Mouse (Mus musculus) hindbrain, embryonic 12.5 days (tissue): Measurements from ENCODE around the gene Plvap. TPM values are rescaled to one million over a fixed set of nuclear protein-coding genes. Genes with fewer than 3 reads are reported as not detected.

Experiments used
- ATAC-seq: fragments of 200-750 bp; cut with Nextera tagmentation; 2 replicates; pipeline ENCODE4 v1.8.0; 2017; ENCODE audit warnings: moderate TSS enrichment; ENCODE audit not compliant: low FRiP score
- H3K27ac ChIP-seq: fragments of 300-500 bp; sonication (generic); 2 replicates; pipeline ENCODE4 v1.5.1; 2016; ENCODE audit warnings: mild to moderate bottlenecking
- H3K27me3 ChIP-seq: fragments of 300-500 bp; sonication (generic); 2 replicates; pipeline ENCODE4 v1.6.1; 2016; ENCODE audit warnings: mild to moderate bottlenecking
- H3K36me3 ChIP-seq: fragments of 300-500 bp; sonication (generic); 2 replicates; pipeline ENCODE4 v1.6.1; 2016; ENCODE audit warnings: mild to moderate bottlenecking
- H3K4me1 ChIP-seq: fragments of 300-500 bp; sonication (generic); 2 replicates; pipeline ENCODE4 v1.6.1; 2016
- H3K4me2 ChIP-seq: fragments of 300-500 bp; sonication (generic); replicated peaks from 2 replicates; pipeline ENCODE4 v1.6.1; 2016; ENCODE audit warnings: mild to moderate bottlenecking
- H3K4me3 ChIP-seq: fragments of 300-500 bp; sonication (generic); 2 replicates; pipeline ENCODE4 v1.5.1; 2016; ENCODE audit warnings: mild to moderate bottlenecking
- H3K9ac ChIP-seq: fragments of 300-500 bp; sonication (generic); 2 replicates; pipeline ENCODE4 v1.6.1; 2016; ENCODE audit warnings: mild to moderate bottlenecking, moderate library complexity
- H3K9me3 ChIP-seq: fragments of 300-500 bp; sonication (generic); replicated peaks from 2 replicates; pipeline ENCODE4 v1.6.1; 2016; ENCODE audit warnings: mild to moderate bottlenecking
- WGBS: fragments of 180-500 bp; shearing (Covaris S2); methylation state at CpG from one replicate; pipeline ENCODE4 v1.1.7; 2016; 5-methylcytosine and 5-hydroxymethylcytosine counted together
- polyA plus RNA-seq: library from polyadenylated mRNA; unstranded; fragments of >200 nt; fragmentation: Nextera tagmentation; extraction: Ambion mirVana; gene quantifications from 2 replicates; pipeline ENCODE4 v1.2.1, GENCODE M21; 2016

The Plvap gene
- polyA plus RNA-seq, 1 experiment from 2014 or later = 39.7 TPM

DNA sequence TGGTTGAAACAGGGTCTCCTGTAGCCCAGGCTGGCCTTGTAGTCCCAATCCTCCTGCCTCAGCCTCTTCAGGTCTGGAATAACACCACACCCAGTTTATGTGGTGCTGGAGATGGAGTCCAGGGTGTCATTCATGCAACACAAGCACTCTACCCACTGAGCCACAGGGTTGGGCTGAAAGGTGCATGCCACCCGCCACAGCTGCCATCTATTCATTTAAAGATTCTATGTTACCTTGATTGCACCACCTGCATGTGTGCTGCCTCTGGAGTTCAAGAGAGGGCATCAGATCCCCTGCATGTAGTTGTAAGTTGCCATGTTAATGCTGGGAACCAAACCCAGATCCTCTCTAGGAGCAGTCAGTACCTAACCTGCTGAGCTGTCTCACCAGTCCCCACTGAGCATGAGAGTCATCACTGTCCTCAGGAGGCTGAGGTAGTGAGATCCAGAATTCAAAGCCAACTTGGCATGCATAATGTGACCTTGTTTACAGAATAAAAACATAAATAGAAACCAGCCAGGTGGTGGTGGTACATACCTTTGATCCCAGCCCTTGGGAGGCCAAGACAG, 14.4 kb downstream of the Plvap start:
- Histone ChIP-seq H3K9me3 (no peaks in the 10 kb centered on the region), H3K27me3 (no peaks in the 10 kb centered on the region), H3K4me2 (no peak overlapping the region), H3K27ac (no peak overlapping the region), H3K4me3 (no peak overlapping the region), H3K9ac (no peak overlapping the region), H3K36me3 (peaks cover 17% of the 10 kb centered on the region), H3K4me1 (peaks cover 26% of the 10 kb centered on the region)
- WGBS = 88% methylated on average over 1 of the region's 1 CpGs
- ATAC-seq = no peak

DNA sequence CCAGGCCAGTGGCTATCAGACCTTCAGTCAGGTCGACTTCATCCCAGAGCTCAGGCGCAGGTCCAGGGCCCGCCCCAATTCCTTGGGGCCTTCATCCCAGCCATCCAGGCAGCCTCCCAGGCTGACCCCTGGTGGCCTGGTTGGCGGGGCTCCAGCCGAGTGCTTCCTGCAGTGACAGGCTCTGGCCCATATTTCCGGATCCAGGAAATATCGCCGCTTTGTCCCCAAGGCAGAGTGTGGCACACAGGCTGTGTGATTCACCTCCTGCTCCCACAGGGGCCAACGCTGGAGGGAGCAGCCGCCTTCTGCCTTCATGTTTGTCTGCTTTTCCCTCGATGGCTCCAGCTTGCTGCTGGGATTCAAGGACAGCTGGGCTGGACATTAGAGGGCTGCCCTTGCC, 15.1 kb downstream of the Plvap start:
- Histone ChIP-seq H3K9ac (no peak overlapping the region), H3K27ac (0 out of 2 replicates have a peak overlapping the region, but pooled peaks have one; percentile 37), H3K27me3 (no peaks in the 10 kb centered on the region), H3K4me1 (peaks cover 26% of the 10 kb centered on the region), H3K9me3 (no peaks in the 10 kb centered on the region), H3K36me3 (peaks cover 23% of the 10 kb centered on the region), H3K4me2 (no peak overlapping the region), H3K4me3 (no peak overlapping the region)
- WGBS = 44% methylated on average over 11 of the region's 11 CpGs
- ATAC-seq = no peak

DNA sequence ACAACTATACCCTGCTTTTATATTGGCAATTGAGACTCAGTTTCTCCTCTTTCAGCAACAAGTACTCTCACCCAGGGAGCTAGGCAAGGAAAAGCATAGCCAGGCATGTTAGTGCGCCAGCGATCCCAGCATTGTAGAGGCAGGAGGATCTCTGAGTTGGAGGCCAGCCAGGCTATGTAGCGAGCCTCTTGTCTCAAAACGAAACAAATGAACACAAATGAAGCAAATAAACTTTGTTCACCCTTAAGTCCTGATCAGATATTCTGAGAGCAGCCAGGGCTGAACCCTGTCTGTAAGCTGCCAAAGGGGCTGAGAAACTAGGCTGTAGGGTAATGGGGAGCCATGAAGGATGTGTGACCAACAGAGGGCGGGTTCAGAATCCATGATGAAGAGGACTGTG, 15.7 kb downstream of the Plvap start:
- no peak overlapping the region for H3K9ac ChIP-seq
- 88% methylated on average over 5 of the region's 5 CpGs for WGBS
- H3K36me3 ChIP-seq = peaks cover 28% of the 10 kb centered on the region
- H3K4me1 ChIP-seq = peaks cover 26% of the 10 kb centered on the region
- no peak for ATAC-seq
- H3K27ac ChIP-seq = peak overlapping the region; percentile 37; the same call in 1 of the 2 replicates
- H3K9me3 ChIP-seq = no peaks in the 10 kb centered on the region
- no peak overlapping the region for H3K4me2 ChIP-seq
- H3K27me3 ChIP-seq = no peaks in the 10 kb centered on the region
- H3K4me3 ChIP-seq = no peak overlapping the region

DNA sequence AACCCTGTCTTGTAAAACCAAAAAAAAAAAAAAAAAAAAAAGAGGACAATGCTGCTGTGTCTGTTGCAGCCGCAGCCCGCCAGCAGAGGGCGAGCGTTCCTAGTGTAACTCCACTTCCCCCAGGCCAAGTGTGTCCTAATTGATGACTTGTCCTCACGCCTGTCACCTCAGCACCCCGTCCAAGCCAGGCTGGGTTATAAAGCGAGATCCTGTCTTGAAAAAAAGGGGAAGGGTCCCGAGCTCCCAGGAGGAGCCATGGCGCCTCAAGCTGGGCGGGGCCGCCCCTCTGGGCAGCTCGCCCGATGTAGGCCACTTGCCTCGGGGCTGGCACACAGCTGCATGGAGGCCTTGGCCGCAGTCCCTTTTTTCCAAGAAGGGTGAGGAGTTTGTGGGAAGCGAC, 16.5 kb downstream of the Plvap start:
- no peak overlapping the region for H3K4me3 ChIP-seq
- no peak overlapping the region for H3K27ac ChIP-seq
- WGBS = 31% methylated on average over 16 of the region's 16 CpGs
- peaks cover 32% of the 10 kb centered on the region for H3K36me3 ChIP-seq
- H3K4me1 ChIP-seq = peaks cover 26% of the 10 kb centered on the region
- H3K27me3 ChIP-seq = no peaks in the 10 kb centered on the region
- H3K4me2 ChIP-seq = no peak overlapping the region
- no peaks in the 10 kb centered on the region for H3K9me3 ChIP-seq
- peak; percentile 63 for ATAC-seq
- no peak overlapping the region for H3K9ac ChIP-seq

DNA sequence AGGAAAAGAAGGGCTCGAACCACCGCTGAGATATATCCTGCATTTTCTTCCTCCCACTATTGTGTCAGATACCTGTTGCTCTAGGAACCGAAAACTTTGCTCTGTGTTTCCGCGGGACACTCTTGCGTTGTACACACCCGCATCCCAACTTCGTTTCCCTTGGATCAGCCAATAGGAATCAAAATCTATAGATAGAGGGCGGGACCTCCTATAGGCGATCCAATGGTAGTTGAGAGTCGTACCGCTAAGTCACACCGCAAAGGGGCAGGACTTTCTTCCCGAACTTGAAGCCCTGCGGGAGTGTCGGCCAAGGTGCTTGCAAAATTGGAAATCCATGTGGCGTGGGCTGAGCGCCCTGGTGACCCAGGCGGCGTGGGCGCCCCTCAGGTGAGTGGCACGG, 23.1 kb downstream of the Plvap start:
- peak; percentile 72 for ATAC-seq
- H3K4me3 ChIP-seq = peak overlapping the region; percentile 85
- H3K4me2 ChIP-seq = peak overlapping the region; percentile 100
- no peaks in the 10 kb centered on the region for H3K9me3 ChIP-seq
- H3K36me3 ChIP-seq = peaks cover 38% of the 10 kb centered on the region
- peak overlapping the region; percentile 79; the same call in 1 of the 2 replicates for H3K27ac ChIP-seq
- H3K9ac ChIP-seq = peak overlapping the region; percentile 87
- peaks cover 33% of the 10 kb centered on the region for H3K4me1 ChIP-seq
- no peaks in the 10 kb centered on the region for H3K27me3 ChIP-seq
- WGBS = under 1% methylated on average over 22 of the region's 22 CpGs

DNA sequence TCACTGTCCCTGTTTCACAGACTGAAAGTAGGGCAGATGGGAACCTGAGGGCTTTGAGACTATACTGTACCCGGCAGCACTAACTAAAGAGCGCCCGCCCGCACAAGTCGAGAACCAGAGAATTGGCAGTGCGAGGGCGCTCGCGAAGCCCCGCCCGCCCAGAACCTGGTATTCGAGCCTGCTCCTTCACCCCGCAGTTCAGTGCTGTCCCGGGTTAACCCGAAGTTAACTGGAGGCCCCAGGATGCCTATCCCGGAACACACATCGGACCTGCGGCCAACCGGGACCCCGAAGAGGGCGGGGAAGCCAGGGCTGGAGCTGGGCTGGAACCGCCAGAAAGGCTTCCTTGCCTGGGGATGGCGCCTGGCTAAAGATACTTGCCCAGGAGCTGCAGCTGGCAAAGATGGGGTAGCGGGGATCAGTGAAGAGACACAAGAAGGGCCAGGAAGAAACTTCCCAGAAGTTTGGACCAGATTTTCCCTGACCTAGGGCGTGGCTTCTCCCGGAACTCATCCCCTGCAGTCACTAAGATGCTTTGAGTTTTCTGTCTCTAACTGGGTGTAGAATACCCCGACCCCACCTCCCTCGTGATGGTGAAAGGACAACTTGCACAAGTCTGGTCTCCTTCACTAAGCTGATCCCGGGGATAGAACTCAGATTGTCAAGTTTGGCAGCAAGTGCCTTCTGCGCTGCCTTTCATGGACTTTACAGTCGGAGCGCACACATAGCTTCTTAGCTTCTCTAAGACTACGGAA, 23.7 kb downstream of the Plvap start, which contains the start of gene Gtpbp3:
TSS of gene Gtpbp3 (plus strand) at position 413 of the 755 bp plus-strand sequence.
- no peaks in the 10 kb centered on the region for H3K9me3 ChIP-seq
- peak within 1 kb of the TSS; percentile 85 for H3K4me3 ChIP-seq
- H3K27me3 ChIP-seq = no peaks in the 10 kb centered on the region
- H3K4me2 ChIP-seq = peak within 1 kb of the TSS; percentile 100
- H3K27ac ChIP-seq = peak within 1 kb of the TSS; percentile 79
- peak; percentile 17; the same call in 1 of the 2 replicates for ATAC-seq
- WGBS = under 1% methylated on average over 33 of the region's 33 CpGs
- H3K36me3 ChIP-seq = peaks cover 40% of the 10 kb centered on the region
- peak within 1 kb of the TSS; percentile 87 for H3K9ac ChIP-seq
- peaks cover 33% of the 10 kb centered on the region for H3K4me1 ChIP-seq

DNA sequence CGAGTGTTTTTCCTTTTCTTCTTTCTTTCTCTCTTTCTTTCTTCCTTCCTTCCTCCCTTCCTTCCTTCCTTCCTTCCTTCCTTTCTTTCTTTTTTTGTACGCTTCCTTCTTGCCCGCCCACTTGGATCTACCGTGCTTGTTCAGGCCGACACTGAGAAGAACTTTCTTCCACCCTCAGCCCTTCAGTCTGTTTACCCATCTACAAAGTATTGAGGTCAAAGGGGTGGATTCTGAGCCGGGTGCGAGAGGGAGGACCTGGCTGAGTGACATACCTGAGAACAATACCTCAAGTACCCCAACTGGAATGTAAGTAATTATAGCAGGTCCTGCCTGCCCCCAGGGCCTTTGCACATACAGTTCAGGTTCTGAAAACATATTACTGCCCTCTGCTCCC, 25.4 kb downstream of the Plvap start:
- 0 out of 2 replicates have a peak, but pooled peaks cover 1% of the 10 kb centered on the region for H3K27me3 ChIP-seq
- peak overlapping the region; percentile 81 for H3K4me3 ChIP-seq
- 16% methylated on average over 7 of the region's 7 CpGs for WGBS
- H3K4me2 ChIP-seq = peak overlapping the region; percentile 63
- no peaks in the 10 kb centered on the region for H3K9me3 ChIP-seq
- H3K27ac ChIP-seq = peak overlapping the region; percentile 90
- H3K4me1 ChIP-seq = peaks cover 37% of the 10 kb centered on the region
- no peak for ATAC-seq
- peaks cover 40% of the 10 kb centered on the region for H3K36me3 ChIP-seq
- peak overlapping the region; percentile 95 for H3K9ac ChIP-seq

DNA sequence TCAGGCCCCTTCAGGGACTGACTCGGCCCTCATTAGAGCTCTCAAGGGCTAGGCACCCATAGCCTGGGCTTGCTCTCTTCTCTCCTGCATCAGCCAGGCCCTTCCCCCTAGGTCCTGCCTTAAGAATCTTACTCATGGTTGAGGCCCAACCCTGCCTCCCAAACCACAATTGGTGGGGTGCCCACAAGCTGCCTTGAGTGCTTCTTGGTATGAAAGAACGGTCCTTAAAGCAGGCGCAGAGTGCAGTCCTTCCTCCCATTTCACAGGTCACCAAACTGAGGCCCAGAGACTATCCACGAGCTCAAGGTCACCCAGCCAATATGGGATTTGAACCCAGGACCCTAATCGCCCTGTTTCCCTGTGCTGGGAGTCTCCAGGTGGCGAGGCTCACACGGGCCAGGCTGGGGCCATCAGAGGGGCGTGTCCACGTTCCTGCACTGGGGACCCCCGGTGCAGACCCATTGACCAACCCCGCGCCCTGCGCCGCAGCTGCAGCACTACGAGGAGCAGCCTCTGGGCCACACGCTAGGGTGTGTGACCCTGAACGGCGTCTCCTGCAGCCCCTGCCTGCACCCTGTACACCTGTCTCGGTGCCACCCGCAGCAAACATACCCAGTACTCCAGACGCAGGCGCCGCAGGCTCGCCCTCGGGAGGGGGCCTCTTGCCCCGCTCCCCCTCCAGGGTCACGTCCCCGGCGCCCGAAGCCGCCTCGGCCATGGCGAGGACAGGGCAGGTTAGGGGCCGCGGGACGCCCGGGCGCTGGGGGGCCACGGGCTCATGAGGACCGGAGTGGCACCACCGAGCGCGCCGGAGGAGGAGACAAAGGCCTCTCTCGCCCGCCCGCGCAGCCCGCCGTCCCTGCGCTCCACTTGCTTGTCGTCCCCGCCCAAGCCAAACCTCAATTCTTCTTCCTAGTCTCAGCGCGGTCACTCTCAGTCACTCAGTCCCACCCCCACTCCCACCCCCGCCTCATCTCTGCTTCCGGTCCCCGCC, 26.1 kb downstream of the Plvap start, which contains the start of gene Ano8:
TSS of gene Ano8 (minus strand) at position 822 of the 994 bp plus-strand sequence.
- Histone ChIP-seq H3K36me3 (peaks cover 40% of the 10 kb centered on the region), H3K4me3 (peak within 1 kb of the TSS; percentile 81), H3K4me1 (peaks cover 44% of the 10 kb centered on the region), H3K4me2 (peak within 1 kb of the TSS; percentile 63), H3K9ac (peak within 1 kb of the TSS; percentile 95), H3K27me3 (0 out of 2 replicates have a peak, but pooled peaks cover 6% of the 10 kb centered on the region), H3K9me3 (no peaks in the 10 kb centered on the region), H3K27ac (peak within 1 kb of the TSS; percentile 90)
- ATAC-seq = peak; percentile 84
- 6% methylated on average over 56 of the region's 58 CpGs for WGBS

DNA sequence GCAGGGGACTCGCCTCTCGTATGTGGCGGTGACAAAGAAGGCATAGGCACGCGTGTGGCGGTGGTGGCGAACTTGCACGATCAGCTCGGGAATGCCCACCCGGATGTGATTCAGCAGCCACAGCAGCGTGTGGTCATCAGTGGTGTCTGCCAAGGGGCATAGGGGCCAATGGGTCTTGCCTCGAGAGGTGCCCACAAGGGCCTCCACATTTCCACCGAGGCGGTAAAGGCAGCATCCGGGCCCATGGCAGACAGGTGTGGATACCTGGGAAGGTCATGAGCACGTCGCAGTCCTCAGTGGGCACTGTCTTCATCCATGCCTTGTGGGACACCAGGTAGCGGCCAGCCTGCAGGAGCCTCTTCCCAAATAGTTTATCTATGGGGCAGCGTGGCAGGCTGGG, 26.8 kb downstream of the Plvap start:
- H3K4me1 ChIP-seq = peaks cover 42% of the 10 kb centered on the region

DNA sequence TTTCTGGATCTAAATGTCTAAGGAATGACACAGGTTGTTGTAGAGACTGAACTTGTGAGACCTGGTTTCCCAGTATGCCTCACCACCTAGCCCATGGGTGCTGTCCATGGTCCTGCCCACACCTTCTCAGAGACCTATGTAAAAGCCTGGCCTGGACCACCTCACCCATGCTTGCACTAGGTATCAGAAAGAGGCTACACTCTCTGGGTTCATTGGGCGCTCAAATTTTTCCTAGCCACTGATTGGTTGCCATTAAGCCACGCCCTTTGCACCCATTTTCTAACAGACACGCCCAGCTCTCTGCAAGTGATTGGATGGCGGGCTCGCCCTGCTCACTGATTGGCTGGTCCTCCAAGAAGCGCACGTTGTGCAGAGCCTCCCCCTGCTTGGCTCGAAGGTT, 27.6 kb downstream of the Plvap start:
- 51% methylated on average over 8 of the region's 8 CpGs for WGBS

More for the DNA sequence above, 26.8 kb downstream of the Plvap start:
- no peak overlapping the region for H3K27ac ChIP-seq
- H3K27me3 ChIP-seq = 0 out of 2 replicates have a peak, but pooled peaks cover 6% of the 10 kb centered on the region
- peak overlapping the region; percentile 81 for H3K4me3 ChIP-seq
- peak overlapping the region; percentile 63 for H3K4me2 ChIP-seq
- no peak for ATAC-seq
- 91% methylated on average over 19 of the region's 19 CpGs for WGBS
- peak overlapping the region; percentile 95; the same call in 1 of the 2 replicates for H3K9ac ChIP-seq
- peaks cover 47% of the 10 kb centered on the region for H3K36me3 ChIP-seq
- no peaks in the 10 kb centered on the region for H3K9me3 ChIP-seq

DNA sequence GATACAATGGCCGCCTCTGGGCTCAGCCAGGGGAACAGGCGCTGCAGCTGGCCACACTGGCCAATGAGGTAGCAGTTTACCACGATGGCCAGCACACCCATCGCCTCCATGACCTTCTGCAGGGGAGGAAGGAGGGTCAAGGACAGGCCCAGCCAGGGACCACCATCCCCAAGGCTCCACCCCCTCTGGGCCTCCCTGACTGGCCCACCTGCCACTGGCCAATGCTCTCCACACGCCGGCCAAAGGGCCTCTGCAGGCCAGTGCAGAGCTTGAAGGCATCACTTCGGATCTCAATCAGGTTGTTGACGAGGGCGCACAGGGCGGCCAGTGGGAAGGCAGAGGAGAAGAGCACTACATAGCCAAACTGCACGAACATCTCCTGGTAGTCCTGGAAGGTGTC, 32.6 kb downstream of the Plvap start:
- H3K4me1 ChIP-seq = peaks cover 27% of the 10 kb centered on the region
- no peaks in the 10 kb centered on the region for H3K9me3 ChIP-seq
- H3K27ac ChIP-seq = no peak overlapping the region
- WGBS = 89% methylated on average over 11 of the region's 11 CpGs
- H3K4me3 ChIP-seq = no peak overlapping the region
- no peak overlapping the region for H3K9ac ChIP-seq
- H3K4me2 ChIP-seq = no peak overlapping the region
- H3K27me3 ChIP-seq = peaks cover 13% of the 10 kb centered on the region; the same call in 1 of the 2 replicates
- no peak for ATAC-seq
- peaks cover 71% of the 10 kb centered on the region for H3K36me3 ChIP-seq

More for the DNA sequence above, 27.6 kb downstream of the Plvap start:
- Histone ChIP-seq H3K9ac (no peak overlapping the region), H3K4me3 (no peak overlapping the region), H3K27ac (no peak overlapping the region), H3K27me3 (peaks cover 10% of the 10 kb centered on the region; the same call in 1 of the 2 replicates), H3K9me3 (no peaks in the 10 kb centered on the region), H3K4me2 (peak overlapping the region; percentile 63), H3K4me1 (peaks cover 34% of the 10 kb centered on the region), H3K36me3 (peaks cover 55% of the 10 kb centered on the region)
- no peak for ATAC-seq
